Mouse (Mus musculus) E14TG2a.4 (cell line): ENCODE measurements around the gene Tst.

ENCODE experiments used
- CTCF ChIP-seq: conservative IDR thresholded peaks from 2 replicates; pipeline ENCODE4 v1.5.1; 2014; ENCODE audit warnings: low read length
- NANOG ChIP-seq: IDR thresholded peaks from 2 replicates; pipeline ENCODE4 v1.6.1; 2014; ENCODE audit warnings: borderline replicate concordance, low read length, mixed read lengths

DNA sequence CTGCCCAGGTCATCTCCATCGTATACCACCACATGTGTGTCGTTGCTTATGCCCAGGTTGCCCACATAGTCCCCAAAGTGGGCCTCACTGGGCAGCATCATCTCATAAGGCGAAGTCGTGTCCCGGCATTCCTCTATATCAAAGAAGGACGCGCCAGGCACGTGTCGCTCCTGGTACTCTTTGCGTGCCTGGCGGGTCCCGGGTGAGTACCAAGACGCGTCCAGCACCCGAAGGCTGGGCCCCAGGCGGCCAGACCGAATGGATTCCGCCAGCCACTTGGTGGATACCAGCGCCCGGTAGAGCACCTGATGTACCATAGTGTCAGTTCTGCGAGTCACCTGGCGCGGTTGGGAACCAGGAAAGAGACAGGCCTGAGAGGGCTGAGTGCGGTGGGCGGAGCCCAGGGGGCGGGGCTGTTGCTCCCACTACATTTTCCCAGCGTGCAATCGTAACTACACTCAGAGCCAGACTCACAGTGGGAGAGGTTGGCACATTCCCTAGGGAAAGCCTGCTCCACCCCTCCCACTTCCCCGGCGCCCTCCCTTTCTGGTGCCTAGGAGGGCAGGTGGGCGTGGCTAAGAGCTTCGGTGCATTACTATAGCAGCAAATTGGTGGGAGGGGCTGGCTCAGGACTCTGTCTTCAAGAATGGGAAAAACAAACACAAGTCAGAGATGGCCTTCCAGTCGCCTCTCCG lies at the start of gene Tst:
- no peak for TF ChIP-seq CTCF
- no peak for TF ChIP-seq NANOG
